Mouse (Mus musculus) kidney, postnatal 4 days (tissue): Measurements from ENCODE around the gene Col16a1.

Experiments
- DNase-seq, 2 experiments: peaks; one replicate each; pipeline ENCODE4 v3.0.0; 2021; ENCODE audit warnings: mixed read lengths in 2 of 2

Gene Col16a1

GRCm38 (mm10) chr4:130084331-130084945 lies 36.8 kb downstream of the Col16a1 start:
- peak; percentile 35 to 42 for DNase-seq

GRCm38 (mm10) chr4:130085246-130085820 lies 37.7 kb downstream of the Col16a1 start:
- DNase-seq = no peak

GRCm38 (mm10) chr4:130087293-130087692 lies 39.7 kb downstream of the Col16a1 start:
- peak; percentile 94 to 96 for DNase-seq

- DNase-seq = no peak
Measured at GRCm38 (mm10) chr4:130095137-130095536, 47.5 kb downstream of the Col16a1 start.

DNA sequence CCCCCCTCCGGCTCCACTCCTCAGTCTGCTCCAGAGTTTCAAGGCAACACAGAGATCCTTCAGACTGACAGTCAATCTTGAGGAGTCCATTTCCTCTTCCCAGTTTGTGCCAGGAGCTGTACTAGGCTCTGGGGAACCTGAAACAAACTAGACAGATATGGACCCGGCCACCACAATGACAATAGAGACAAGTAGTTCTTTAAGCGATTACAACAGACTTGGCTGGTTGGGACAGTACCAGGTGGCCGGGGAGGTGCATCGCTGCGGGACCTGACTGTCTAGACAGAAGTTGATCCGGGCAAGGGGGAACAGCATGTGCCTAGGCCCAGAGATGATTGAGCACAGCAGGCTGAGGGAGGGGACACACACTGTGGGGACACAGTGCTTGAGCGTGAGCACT lies 53.5 kb downstream of the Col16a1 start:
- DNase-seq = peak; percentile 34 to 42

GRCm38 (mm10) chr4:130102111-130102651 lies 54.5 kb downstream of the Col16a1 start, which contains the start of gene Pef1:
Gene Pef1, plus strand, starts transcription at chr4:130102558.
- DNase-seq = no peak

GRCm38 (mm10) chr4:130103632-130104031 lies 56.0 kb downstream of the Col16a1 start:
- no peak for DNase-seq

DNA sequence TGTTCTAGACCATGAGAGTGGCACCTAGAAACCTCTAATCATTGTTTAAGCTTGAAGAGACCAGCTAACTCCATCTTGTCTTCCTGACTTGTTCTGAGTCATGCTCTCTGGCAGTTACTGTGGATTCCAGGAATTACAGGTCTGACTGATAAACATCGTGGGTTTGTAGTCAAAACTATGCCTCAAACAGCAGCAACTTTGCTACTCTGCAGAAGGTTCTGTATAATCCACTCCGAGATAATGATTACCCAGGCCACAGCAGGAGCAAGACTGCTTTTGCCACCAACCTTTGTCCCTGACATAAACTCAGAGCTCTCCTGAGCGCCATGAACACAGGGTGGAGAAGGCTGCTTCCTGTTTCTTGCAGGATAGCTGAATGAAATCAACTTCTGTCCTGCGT lies 56.9 kb downstream of the Col16a1 start:
- DNase-seq = peak in 1 of 2 experiments; percentile 52

- DNase-seq = no peak
Measured at GRCm38 (mm10) chr4:130107065-130107443, 59.4 kb downstream of the Col16a1 start.

DNA sequence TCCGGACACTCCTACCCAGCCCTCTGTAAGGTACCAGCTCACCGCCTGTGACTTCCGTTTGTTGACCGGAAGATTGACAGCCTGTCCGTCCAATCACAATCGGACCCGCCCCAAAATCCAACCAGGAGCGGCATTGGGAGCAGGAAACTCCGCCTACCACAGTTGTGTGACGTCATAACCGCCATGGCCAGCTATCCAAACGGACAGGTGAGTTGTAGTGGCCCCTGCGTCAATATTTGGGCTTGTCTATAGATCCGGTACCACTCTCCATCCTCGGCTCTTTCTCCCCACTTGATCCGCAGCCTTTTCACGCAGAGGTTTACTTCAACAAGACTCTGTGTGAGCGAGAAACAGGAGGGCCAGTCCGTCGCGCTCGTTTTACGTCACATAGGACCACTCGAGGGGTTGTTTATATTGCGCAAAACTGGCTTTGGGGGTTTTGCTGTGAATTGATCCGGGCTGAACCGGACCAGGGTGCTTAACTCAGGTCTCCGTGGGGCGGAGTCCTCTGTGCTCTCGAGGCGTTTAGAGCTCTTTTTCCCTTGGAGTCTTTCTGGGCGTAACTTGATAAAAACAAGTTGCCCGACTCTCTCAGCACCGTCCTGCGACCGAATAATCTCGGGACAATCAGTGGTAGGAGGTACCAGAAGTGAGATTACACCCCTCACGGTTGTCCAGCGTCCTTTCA lies 59.9 kb downstream of the Col16a1 start:
- DNase-seq = peak; percentile 100

GRCm38 (mm10) chr4:130108929-130109328 lies 61.3 kb downstream of the Col16a1 start:
- no peak for DNase-seq

DNA sequence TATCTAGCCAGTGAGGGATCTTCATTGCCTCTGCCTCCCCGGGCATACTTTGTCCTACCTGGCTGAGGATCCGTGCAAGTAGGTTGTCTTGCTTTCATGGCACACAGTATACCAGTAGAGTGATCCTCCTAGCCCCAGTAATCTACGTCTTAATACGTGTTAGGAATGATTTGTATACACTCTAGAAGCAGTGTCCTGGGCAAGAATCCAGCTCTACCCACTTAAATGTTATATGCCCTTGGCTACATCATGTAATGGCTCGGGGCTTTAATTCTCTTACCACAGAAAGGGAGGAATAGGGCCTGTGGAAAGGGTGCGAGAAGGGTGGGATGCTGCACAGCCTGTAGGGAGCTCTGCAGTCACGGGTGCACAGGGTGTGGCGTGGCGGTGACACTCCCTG lies 62.0 kb downstream of the Col16a1 start:
- DNase-seq = no peak

DNA sequence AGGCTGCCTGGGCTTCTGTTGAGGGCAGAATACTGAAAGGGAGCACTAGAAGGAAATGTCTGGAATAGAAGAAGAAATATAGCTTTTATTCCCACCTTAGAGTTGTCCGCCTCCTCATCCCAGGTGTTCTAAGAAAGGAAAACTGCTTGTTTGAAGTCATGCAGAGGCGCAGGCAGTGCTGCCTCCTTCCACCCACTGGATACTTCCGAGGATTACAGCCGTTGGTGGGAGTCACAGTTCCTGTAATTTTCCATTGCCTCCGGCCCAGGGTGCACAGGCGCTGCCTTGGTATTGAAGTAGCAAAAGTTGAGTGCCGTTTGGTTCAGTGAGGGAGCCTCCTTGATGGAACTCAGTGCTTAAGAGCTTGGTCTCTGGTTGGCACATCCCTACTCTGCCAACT lies 62.5 kb downstream of the Col16a1 start:
- no peak for DNase-seq

- no peak for DNase-seq
Measured at GRCm38 (mm10) chr4:130112299-130112698, 64.7 kb downstream of the Col16a1 start.

DNA sequence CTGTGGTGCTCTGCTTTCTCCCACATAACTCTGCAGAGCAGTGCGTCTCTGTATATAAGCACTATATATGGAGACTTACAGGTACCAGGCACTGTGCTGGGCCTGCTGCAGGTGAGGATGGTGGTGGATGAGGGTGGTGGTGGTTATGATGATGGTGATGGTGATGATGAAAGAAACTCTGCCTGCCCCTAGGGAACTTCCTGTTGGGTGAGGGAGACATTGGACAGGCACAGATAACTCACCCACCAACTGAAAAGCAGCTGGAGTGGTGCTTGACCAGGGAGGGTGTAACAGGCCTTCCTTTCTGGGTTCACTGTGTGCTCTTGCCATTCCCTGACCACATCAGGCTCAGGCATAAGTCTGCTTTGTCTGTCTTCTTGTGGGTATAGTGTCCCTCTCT lies 65.1 kb downstream of the Col16a1 start:
- no peak for DNase-seq

- no peak for DNase-seq
Measured at GRCm38 (mm10) chr4:130120752-130121151, 73.1 kb downstream of the Col16a1 start.

DNA sequence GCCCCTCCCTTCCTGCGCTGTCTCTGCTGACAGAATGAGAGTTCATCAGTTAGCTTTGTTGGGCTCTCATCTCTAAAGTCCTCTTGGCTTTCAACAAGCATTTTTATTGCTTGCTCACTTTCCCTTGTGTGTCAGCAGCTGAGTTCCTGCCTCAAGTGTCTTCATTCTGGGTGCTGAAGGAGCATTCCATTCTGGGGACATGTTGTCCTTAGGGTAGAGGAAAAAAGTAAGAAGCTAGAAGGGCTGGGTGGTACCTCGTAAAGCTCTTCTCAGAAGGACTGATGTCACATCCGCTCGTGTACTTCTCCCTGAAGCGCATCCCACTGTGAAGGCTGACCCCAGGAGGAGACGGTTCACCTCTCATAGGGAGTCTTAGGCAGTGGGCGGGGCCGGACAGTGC lies 73.9 kb downstream of the Col16a1 start:
- DNase-seq = no peak

GRCm38 (mm10) chr4:130123020-130123419 lies 75.4 kb downstream of the Col16a1 start:
- DNase-seq = no peak

DNA sequence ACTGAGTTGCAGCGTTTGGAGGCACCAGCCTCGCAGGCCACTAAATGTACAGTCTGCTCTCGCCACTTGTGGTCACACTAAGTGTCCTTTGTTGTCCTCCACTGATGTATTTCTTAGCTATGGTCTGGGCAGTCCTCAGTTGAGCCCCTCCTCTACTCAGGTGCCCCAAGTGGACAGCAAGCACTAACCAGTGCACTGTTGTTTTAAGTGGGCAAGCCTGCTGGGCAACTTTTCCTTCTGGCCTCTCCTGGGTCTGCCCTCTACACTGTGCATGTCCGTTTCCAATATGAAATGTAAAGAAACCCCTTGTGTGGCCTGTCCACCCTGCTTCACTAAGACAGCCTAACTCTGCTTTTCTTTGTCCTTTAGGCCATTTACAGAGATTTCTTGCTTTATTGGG lies 76.5 kb downstream of the Col16a1 start:
- DNase-seq = no peak

DNA sequence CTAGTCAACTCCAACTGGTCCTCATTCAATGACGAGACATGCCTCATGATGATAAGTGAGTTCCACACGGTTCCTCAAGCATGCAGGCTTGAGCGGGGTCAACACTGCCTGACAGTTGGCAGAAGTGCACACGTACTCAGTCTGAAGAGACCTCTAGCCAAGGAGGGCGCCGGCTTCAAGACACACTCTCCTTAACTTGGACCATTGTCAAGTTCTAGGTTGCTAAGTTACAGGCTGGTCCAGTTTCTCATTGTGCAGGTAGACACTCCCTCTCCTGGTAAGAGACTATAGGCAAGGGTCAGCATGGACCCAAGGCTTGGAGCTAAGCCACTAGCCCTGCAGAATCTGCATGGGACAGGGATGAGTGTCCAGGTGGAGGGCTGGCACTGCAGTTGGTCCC lies 77.5 kb downstream of the Col16a1 start:
- no peak for DNase-seq

DNA sequence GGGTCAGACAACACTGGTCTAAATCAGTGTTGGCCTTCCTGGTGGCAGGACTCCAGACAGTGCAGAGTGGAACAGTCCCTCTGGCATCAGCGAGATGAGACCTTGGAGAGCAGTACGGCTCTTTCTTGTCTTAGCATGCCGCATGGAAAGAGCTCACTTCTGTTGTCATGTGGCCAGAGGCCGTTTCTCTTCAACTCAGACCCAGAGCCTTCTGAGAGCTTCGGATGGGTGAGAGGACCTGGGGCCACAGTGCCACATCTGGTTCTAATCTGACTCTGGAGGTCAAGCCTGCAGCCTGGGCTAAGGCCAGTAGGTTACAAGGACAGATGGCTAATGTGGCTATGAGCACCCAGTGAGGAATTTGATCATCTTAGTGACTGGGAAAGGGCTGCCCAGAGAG lies 78.3 kb downstream of the Col16a1 start:
- DNase-seq = no peak

DNA sequence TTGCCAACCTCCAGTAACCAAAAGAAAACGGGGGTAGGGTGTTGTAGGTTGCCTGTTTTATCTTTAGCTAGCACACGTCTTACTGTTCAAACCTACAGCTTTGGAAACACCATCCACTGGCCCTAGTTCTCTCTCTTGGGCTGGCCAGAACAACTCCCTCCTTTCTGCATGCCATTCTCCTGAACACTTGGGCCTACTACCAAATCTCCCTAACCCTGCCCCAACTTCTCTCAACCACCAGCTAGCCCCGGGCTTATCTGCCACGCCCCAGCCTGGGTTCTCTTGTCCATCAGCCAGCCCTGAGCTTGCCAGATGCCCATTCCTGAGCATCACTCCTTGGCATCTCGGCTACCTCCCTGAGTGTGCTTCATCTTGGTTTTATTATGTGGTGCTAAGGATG lies 81.3 kb downstream of the Col16a1 start:
- no peak for DNase-seq

GRCm38 (mm10) chr4:130130082-130130481 lies 82.4 kb downstream of the Col16a1 start:
- peak; percentile 26 to 57 for DNase-seq
